Mouse (Mus musculus) lung, embryonic 15.5 days (tissue): ENCODE measurements around the gene Hnrnpf. TPM values are rescaled to one million over a fixed set of nuclear protein-coding genes. Genes with fewer than 3 reads are reported as not detected.

Experiments
- ATAC-seq: fragments of 200-750 bp; cut with Nextera tagmentation; 2 replicates; pipeline ENCODE4 v1.8.0; 2017; ENCODE audit warnings: moderate number of reproducible peaks, borderline replicate concordance; ENCODE audit not compliant: low FRiP score, low TSS enrichment; ENCODE audit errors: extremely low read depth
- H3K27ac ChIP-seq: fragments of 300-500 bp; sonication (generic); 2 replicates; pipeline ENCODE4 v1.5.1; 2015; ENCODE audit warnings: moderate library complexity, mild to moderate bottlenecking, inconsistent platforms
- H3K27me3 ChIP-seq: fragments of 300-500 bp; sonication (generic); 2 replicates; pipeline ENCODE4 v1.6.1; 2015; ENCODE audit warnings: inconsistent platforms
- H3K36me3 ChIP-seq: fragments of 300-500 bp; sonication (generic); 2 replicates; pipeline ENCODE4 v1.6.1; 2015; ENCODE audit warnings: inconsistent platforms
- H3K4me1 ChIP-seq: fragments of 300-500 bp; sonication (generic); 2 replicates; pipeline ENCODE4 v1.6.1; 2015; ENCODE audit warnings: inconsistent platforms
- H3K4me2 ChIP-seq: fragments of 300-500 bp; sonication (generic); 2 replicates; pipeline ENCODE4 v1.6.1; 2015; ENCODE audit warnings: inconsistent platforms, mild to moderate bottlenecking, moderate library complexity
- H3K4me3 ChIP-seq: fragments of 300-500 bp; sonication (generic); 2 replicates; pipeline ENCODE4 v1.5.1; 2015; ENCODE audit warnings: mild to moderate bottlenecking, inconsistent platforms
- H3K9ac ChIP-seq: fragments of 300-500 bp; sonication (generic); 2 replicates; pipeline ENCODE4 v1.6.1; 2015; ENCODE audit warnings: inconsistent platforms
- H3K9me3 ChIP-seq: fragments of 300-500 bp; sonication (generic); 2 replicates; pipeline ENCODE4 v1.6.1; 2016; ENCODE audit warnings: inconsistent platforms
- WGBS: fragments of 180-500 bp; shearing (Covaris S2); methylation state at CpG from one replicate; pipeline ENCODE4 v1.1.7; 2015; 5-methylcytosine and 5-hydroxymethylcytosine counted together
- polyA plus RNA-seq: library from polyadenylated mRNA; unstranded; fragments of >200 nt; fragmentation: Nextera tagmentation; extraction: Ambion mirVana; gene quantifications from 2 replicates; pipeline ENCODE4 v1.2.1, GENCODE M21; 2015

Gene Hnrnpf
- polyA plus RNA-seq, 1 experiment from 2014 or later, result 788 TPM

DNA sequence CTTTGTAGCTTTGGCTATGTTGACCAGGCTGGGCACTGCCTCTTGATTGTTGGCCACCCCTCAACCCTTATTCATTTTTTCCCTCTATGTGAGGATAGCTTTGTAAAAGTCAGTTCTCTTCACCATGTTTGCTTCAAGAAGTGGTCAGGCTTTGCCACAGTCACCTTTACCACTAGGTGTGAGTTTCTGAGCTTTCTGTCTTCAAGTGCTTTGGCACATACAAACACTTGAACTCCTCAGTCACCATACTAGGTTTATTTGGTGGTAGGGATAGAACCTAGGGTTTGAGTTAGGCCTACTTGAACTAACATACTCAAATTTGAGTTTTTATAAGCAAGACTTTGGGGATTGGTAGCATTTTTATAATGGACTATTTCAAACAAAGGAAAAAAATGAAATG, 14.4 kb downstream of the Hnrnpf start:
- no peak for ATAC-seq
- H3K27ac ChIP-seq, result no peak overlapping the region
- H3K4me3 ChIP-seq, result no peak overlapping the region
- no peaks in the 10 kb centered on the region for H3K9me3 ChIP-seq
- H3K36me3 ChIP-seq, result peaks cover 8% of the 10 kb centered on the region; the same call in 1 of the 2 replicates
- H3K9ac ChIP-seq, result no peak overlapping the region
- H3K4me1 ChIP-seq, result peaks cover 50% of the 10 kb centered on the region
- no peak overlapping the region for H3K4me2 ChIP-seq
- no peaks in the 10 kb centered on the region for H3K27me3 ChIP-seq

DNA sequence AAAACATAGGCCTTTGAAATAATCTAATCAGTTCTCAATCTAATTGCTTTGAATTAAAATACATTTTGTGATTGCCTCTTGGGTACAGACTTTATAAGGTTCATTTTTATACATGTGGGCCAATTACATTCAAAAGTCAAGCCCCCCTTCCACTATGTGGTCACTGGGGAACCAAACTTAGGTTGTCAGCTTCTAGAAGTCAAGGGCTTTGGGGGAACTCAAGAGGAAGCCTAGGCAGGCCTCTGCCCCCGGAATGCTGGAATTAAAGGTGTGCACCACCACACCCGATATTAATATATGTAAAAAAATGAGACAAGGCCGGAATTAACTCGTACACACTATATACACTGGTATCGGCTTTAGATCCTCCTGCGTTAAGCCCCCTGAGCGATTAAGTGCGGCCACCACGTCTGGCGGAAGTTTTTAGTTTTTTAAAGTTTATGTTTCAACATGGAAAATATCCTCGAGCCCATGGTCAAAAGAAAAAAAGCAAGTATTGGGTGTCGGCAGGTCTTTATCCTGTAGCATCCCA, 16.1 kb downstream of the Hnrnpf start:
- Histone ChIP-seq H3K27me3 (no peaks in the 10 kb centered on the region), H3K36me3 (peaks cover 8% of the 10 kb centered on the region; the same call in 1 of the 2 replicates), H3K4me2 (peak overlapping the region; percentile 72), H3K27ac (peak overlapping the region; percentile 99), H3K4me3 (peak overlapping the region; percentile 77), H3K9ac (peak overlapping the region; percentile 78), H3K9me3 (no peaks in the 10 kb centered on the region), H3K4me1 (peaks cover 42% of the 10 kb centered on the region)
- under 1% methylated on average over 12 of the region's 12 CpGs for WGBS
- no peak for ATAC-seq

- peaks cover 42% of the 10 kb centered on the region for H3K4me1 ChIP-seq
- H3K27ac ChIP-seq, result peak overlapping the region; percentile 99
- H3K9ac ChIP-seq, result peak overlapping the region; percentile 78
- peak overlapping the region; percentile 72 for H3K4me2 ChIP-seq
- H3K4me3 ChIP-seq, result peak overlapping the region; percentile 77
- no peaks in the 10 kb centered on the region for H3K27me3 ChIP-seq
- H3K36me3 ChIP-seq, result peaks cover 14% of the 10 kb centered on the region
- under 1% methylated on average over 62 of the region's 62 CpGs for WGBS
- H3K9me3 ChIP-seq, result no peaks in the 10 kb centered on the region
- ATAC-seq, result peak; percentile 94
These were observed 16.8 kb downstream of the Hnrnpf start for GRCm38 (mm10) chr6:117916737-117917426.

DNA sequence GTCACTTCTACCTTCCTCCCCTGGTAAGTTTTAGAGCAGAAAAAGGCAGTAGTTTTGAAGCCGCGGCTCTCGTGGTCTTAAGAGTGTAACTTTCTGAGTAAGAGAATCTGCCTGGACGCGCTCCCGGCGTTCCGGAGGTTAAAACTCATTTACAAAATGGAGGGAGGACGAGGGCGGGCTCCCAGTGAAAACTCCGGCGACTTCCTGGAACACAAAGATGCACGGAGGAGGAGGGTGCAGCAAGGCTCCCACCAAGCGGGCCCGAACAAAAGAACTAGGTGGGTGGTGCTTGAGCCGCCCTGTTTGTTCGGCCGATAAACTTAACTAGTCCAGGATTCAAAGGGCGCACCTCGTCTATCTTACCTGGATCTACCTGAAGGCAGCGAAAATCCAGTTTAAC, 17.5 kb downstream of the Hnrnpf start:
- peak overlapping the region; percentile 78 for H3K9ac ChIP-seq
- no peaks in the 10 kb centered on the region for H3K9me3 ChIP-seq
- under 1% methylated on average over 21 of the region's 21 CpGs for WGBS
- H3K4me2 ChIP-seq, result peak overlapping the region; percentile 72
- peaks cover 44% of the 10 kb centered on the region for H3K4me1 ChIP-seq
- H3K27me3 ChIP-seq, result no peaks in the 10 kb centered on the region
- peaks cover 18% of the 10 kb centered on the region for H3K36me3 ChIP-seq
- peak; percentile 68 for ATAC-seq
- peak overlapping the region; percentile 77 for H3K4me3 ChIP-seq
- H3K27ac ChIP-seq, result peak overlapping the region; percentile 99

DNA sequence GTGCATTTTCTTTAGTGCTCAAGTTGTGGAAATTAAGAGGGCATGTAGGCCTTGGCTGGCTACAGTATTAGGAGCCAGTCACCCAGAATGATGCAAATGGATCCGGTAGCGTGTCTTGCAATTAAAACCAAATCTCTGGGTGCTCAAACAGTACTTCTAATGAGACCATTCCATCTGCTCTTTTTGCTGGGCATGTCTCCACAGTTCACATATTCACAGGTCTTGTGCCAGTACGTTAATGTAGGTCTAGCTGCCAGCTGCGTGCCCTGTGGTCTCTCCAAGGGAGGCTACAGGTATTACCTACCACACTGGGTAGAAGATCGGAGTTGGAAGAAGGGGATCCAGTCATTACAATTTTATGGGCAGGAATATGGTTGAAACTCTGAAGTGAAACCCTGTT, 17.9 kb downstream of the Hnrnpf start:
- H3K36me3 ChIP-seq, result peaks cover 21% of the 10 kb centered on the region
- 14% methylated on average over 5 of the region's 5 CpGs for WGBS

GRCm38 (mm10) chr6:117920659-117921640, 20.8 kb downstream of the Hnrnpf start:
- H3K9ac ChIP-seq, result no peak overlapping the region
- H3K4me1 ChIP-seq, result peaks cover 28% of the 10 kb centered on the region
- no peak overlapping the region for H3K4me2 ChIP-seq
- H3K9me3 ChIP-seq, result no peaks in the 10 kb centered on the region
- H3K27me3 ChIP-seq, result no peaks in the 10 kb centered on the region
- H3K4me3 ChIP-seq, result no peak overlapping the region
- WGBS, result 44% methylated on average over 3 of the region's 3 CpGs
- H3K36me3 ChIP-seq, result peaks cover 27% of the 10 kb centered on the region
- peak overlapping the region; percentile 11; the same call in 1 of the 2 replicates for H3K27ac ChIP-seq
- no peak for ATAC-seq

More for the DNA sequence above, 17.9 kb downstream of the Hnrnpf start:
- peaks cover 43% of the 10 kb centered on the region for H3K4me1 ChIP-seq
- peak overlapping the region; percentile 78 for H3K9ac ChIP-seq
- ATAC-seq, result no peak
- H3K27me3 ChIP-seq, result no peaks in the 10 kb centered on the region
- peak overlapping the region; percentile 72 for H3K4me2 ChIP-seq
- peak overlapping the region; percentile 77 for H3K4me3 ChIP-seq
- H3K9me3 ChIP-seq, result no peaks in the 10 kb centered on the region
- H3K27ac ChIP-seq, result peak overlapping the region; percentile 99

DNA sequence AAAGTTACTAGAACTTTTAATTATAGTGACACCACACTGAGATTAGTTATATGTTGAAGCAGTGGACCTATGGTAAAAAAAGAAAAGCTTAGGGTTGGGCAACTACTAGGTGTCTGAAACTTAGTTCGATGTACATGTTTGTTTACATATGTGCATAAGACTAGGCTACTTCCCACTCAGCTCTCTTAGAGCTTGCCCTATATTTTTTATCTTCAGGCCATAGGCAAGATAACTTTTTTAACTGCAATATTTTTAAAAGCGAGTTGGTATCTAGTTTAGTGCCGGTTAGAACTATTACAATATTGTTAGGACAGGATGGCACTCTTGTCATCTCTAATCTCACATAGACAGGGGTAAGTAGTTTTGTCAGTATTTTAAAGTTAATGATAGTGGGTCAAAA, 21.9 kb downstream of the Hnrnpf start:
- H3K9me3 ChIP-seq, result no peaks in the 10 kb centered on the region
- H3K9ac ChIP-seq, result no peak overlapping the region
- no peak for ATAC-seq
- no peaks in the 10 kb centered on the region for H3K27me3 ChIP-seq
- H3K4me1 ChIP-seq, result peaks cover 24% of the 10 kb centered on the region
- H3K27ac ChIP-seq, result no peak overlapping the region
- 82% methylated on average over 3 of the region's 3 CpGs for WGBS
- peaks cover 37% of the 10 kb centered on the region for H3K36me3 ChIP-seq
- H3K4me3 ChIP-seq, result no peak overlapping the region
- H3K4me2 ChIP-seq, result no peak overlapping the region

GRCm38 (mm10) chr6:117926871-117927491, 26.9 kb downstream of the Hnrnpf start:
- Histone ChIP-seq H3K27me3 (no peaks in the 10 kb centered on the region), H3K4me1 (0 out of 2 replicates have a peak, but pooled peaks cover 2% of the 10 kb centered on the region), H3K9ac (no peak overlapping the region), H3K36me3 (peaks cover 51% of the 10 kb centered on the region), H3K4me2 (no peak overlapping the region), H3K4me3 (no peak overlapping the region), H3K27ac (no peak overlapping the region), H3K9me3 (no peaks in the 10 kb centered on the region)
- WGBS, result 71% methylated on average over 4 of the region's 4 CpGs
- no peak for ATAC-seq

- H3K27me3 ChIP-seq, result no peaks in the 10 kb centered on the region
- peaks cover 45% of the 10 kb centered on the region for H3K36me3 ChIP-seq
- no peak overlapping the region for H3K9ac ChIP-seq
- H3K4me3 ChIP-seq, result no peak overlapping the region
- H3K4me2 ChIP-seq, result no peak overlapping the region
- no peak for ATAC-seq
- no peaks in the 10 kb centered on the region for H3K9me3 ChIP-seq
- H3K27ac ChIP-seq, result no peak overlapping the region
- 89% methylated on average over 7 of the region's 7 CpGs for WGBS
- no peaks in the 10 kb centered on the region for H3K4me1 ChIP-seq
These were observed 27.8 kb downstream of the Hnrnpf start for GRCm38 (mm10) chr6:117927955-117928354.

DNA sequence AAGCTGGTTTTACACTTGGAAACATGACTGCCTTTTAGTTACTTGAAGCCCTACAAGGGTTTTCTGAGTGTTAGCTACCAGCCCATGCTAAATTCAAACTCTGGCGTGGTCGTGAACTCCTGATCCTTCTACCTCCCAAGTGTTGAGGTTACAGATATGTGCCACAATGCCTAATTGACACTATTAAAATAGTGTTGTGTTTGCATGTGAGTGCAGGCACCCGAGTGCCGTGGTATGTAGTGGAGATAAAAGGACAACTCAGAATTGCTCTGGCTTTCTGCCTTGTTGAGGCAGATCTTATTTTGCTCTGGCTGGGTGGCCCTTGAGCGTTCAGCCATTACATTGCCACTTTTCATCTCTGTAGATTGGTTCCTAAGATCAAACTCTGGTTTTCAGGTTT, 28.6 kb downstream of the Hnrnpf start:
- no peak overlapping the region for H3K4me3 ChIP-seq
- WGBS, result 83% methylated on average over 5 of the region's 5 CpGs
- H3K27ac ChIP-seq, result no peak overlapping the region
- H3K9me3 ChIP-seq, result no peaks in the 10 kb centered on the region
- ATAC-seq, result no peak
- H3K9ac ChIP-seq, result no peak overlapping the region
- no peaks in the 10 kb centered on the region for H3K4me1 ChIP-seq
- H3K27me3 ChIP-seq, result no peaks in the 10 kb centered on the region
- H3K4me2 ChIP-seq, result no peak overlapping the region
- peaks cover 41% of the 10 kb centered on the region for H3K36me3 ChIP-seq

- H3K36me3 ChIP-seq, result peaks cover 41% of the 10 kb centered on the region
These were observed 30.0 kb downstream of the Hnrnpf start for GRCm38 (mm10) chr6:117929945-117930655.

More at GRCm38 (mm10) chr6:117929945-117930655, 30.0 kb downstream of the Hnrnpf start:
- no peak overlapping the region for H3K4me2 ChIP-seq
- H3K27ac ChIP-seq, result no peak overlapping the region
- no peaks in the 10 kb centered on the region for H3K9me3 ChIP-seq
- WGBS, result 82% methylated on average over 3 of the region's 3 CpGs
- ATAC-seq, result no peak
- no peak overlapping the region for H3K9ac ChIP-seq
- no peaks in the 10 kb centered on the region for H3K4me1 ChIP-seq
- H3K4me3 ChIP-seq, result no peak overlapping the region
- no peaks in the 10 kb centered on the region for H3K27me3 ChIP-seq
